Mouse (Mus musculus): ENCODE data around the gene Dok7. TPM values are rescaled to one million over a fixed set of nuclear protein-coding genes. Genes with fewer than 3 reads are reported as not detected.

Gene Dok7
- polyA plus RNA-seq, 1 experiment from 2014 or later: not detected

DNA sequence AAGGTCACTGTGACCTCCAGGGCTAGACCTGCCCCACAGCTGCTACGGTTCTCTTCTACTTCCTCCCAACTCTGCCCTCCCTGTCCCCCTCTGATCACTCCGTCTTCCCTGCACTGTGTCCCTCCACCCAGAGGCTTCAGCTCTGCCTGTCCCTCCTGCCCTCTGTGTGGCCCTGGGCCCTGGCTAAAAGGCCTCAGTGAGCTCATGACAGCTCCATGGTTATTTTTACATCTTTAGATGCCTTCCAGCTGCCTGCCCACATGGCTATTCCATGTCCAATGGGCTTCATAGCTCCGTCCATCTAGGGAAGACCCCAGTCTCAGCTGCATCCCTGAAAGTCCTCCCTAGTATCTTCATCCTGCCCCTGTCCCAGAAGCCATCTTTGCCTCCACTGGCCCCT lies 3.5 kb downstream of the Dok7 start:
- H3K4me1 ChIP-seq: peaks cover 12% of the 10 kb centered on the region
- H3K9ac ChIP-seq: no peak overlapping the region
- no peak overlapping the region for H3K4me3 ChIP-seq
- 38% methylated on average over 3 of the region's 3 CpGs for WGBS (ENCODE audit: insufficient replicate concordance)
- H3K36me3 ChIP-seq: no peaks in the 10 kb centered on the region
- H3K27ac ChIP-seq: no peak overlapping the region
- H3K9me3 ChIP-seq (replicated peaks): no peaks in the 10 kb centered on the region
- no peak for ATAC-seq
- no peak overlapping the region for H3K4me2 ChIP-seq
- H3K27me3 ChIP-seq (replicated peaks): peaks cover 69% of the 10 kb centered on the region

DNA sequence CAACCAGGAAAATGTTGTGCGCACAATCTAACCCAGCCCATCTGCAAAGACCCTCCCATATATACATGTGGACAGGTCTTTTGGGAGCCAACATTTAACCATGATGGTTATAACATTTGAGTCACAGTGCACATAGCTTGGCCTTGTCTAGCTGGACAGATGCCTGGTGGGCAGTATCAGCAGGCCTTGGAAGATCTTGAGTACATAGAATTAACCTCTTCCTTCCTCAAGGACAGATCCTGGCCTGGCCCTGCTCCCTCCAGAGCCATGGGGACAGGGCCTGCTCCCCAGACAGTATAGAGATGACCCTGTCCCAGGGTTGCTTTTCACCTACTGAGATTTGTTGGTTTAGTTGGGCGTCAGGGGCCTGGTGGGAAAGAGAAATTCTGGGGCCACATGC lies 13.3 kb downstream of the Dok7 start:
- Histone ChIP-seq H3K36me3 (no peaks in the 10 kb centered on the region), H3K27ac (no peak overlapping the region), H3K4me1 (no peaks in the 10 kb centered on the region), H3K27me3 (replicated peaks) (peaks cover 12% of the 10 kb centered on the region; the same call in 1 of the 2 replicates), H3K9me3 (replicated peaks) (no peaks in the 10 kb centered on the region), H3K4me3 (no peak overlapping the region), H3K4me2 (no peak overlapping the region), H3K9ac (no peak overlapping the region)
- ATAC-seq: no peak
- WGBS (ENCODE audit: insufficient replicate concordance): 67% methylated on average over 2 of the region's 2 CpGs

DNA sequence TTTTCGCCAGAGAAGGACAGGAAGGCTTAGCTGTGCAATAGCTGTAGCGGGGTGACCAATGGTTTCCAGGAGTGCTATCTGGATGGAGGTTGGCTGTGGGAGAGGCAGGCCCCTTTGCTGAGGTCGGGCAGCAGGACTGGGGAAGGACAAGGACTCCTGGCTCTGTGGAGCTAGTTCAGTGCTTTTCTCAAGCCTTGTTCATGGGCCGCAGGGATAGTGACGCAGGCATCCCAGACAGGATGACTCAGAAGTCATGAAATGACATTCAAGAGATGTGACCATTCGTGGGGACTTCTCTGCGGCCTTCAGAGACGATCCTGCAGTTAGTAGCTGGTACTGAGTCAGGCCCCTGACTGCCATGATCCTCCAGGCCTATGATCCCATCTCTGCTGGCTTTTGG lies 13.7 kb downstream of the Dok7 start:
- no peak overlapping the region for H3K9ac ChIP-seq
- peaks cover 12% of the 10 kb centered on the region; the same call in 1 of the 2 replicates for H3K27me3 ChIP-seq (replicated peaks)
- H3K4me2 ChIP-seq: no peak overlapping the region
- no peaks in the 10 kb centered on the region for H3K9me3 ChIP-seq (replicated peaks)
- no peak overlapping the region for H3K4me3 ChIP-seq
- no peaks in the 10 kb centered on the region for H3K4me1 ChIP-seq
- WGBS (ENCODE audit: insufficient replicate concordance): 66% methylated on average over 8 of the region's 8 CpGs
- no peaks in the 10 kb centered on the region for H3K36me3 ChIP-seq
- H3K27ac ChIP-seq: no peak overlapping the region
- ATAC-seq: no peak

DNA sequence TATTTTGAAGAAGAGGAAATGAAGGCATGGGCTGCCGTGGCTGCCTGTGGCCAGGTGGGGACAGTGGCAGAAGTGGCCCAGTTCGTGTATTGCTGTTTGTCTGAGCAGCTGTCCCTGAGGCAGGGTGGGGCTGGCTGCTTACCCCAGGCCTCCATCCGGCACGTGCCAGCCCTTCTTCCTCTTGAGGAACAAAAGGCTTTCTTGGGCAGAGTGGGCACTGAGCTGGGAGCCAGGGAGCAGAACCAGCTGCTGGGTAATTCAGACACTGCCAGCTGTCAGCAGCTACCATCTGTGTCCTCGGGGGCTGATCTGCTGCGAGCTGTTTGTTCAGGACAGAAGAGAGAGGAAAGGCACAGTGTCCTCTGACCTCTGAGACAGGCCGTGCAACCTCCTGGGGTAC lies 14.4 kb downstream of the Dok7 start:
- 51% methylated on average over 7 of the region's 7 CpGs for WGBS (ENCODE audit: insufficient replicate concordance)
- Histone ChIP-seq H3K27ac (no peak overlapping the region), H3K36me3 (no peaks in the 10 kb centered on the region), H3K27me3 (replicated peaks) (peaks cover 12% of the 10 kb centered on the region; the same call in 1 of the 2 replicates), H3K9me3 (replicated peaks) (no peaks in the 10 kb centered on the region), H3K9ac (no peak overlapping the region), H3K4me2 (no peak overlapping the region), H3K4me3 (no peak overlapping the region), H3K4me1 (no peaks in the 10 kb centered on the region)
- ATAC-seq: no peak

DNA sequence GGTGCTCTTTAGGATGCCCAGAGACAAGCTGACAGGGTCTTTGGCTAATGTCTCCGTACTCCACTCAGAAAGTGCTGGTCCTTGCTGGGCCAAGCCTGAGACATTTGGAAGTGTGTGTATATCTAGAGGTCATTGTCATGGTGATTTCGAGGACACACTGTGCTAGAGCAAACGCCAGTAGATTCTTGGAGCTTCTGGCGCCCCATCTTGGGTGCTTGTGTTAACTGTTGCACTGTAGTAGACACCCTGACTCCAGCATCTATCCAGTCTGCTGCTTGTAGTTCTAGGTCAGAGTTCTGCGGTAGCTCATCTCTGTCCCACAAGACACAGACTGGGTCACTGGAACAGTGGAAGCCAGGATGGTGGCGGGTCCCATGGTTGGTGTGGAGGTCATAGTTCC lies 15.3 kb downstream of the Dok7 start:
- no peaks in the 10 kb centered on the region for H3K36me3 ChIP-seq
- no peak for ATAC-seq
- H3K4me1 ChIP-seq: no peaks in the 10 kb centered on the region
- peaks cover 6% of the 10 kb centered on the region; the same call in 1 of the 2 replicates for H3K27me3 ChIP-seq (replicated peaks)
- H3K4me3 ChIP-seq: no peak overlapping the region
- no peak overlapping the region for H3K27ac ChIP-seq
- H3K4me2 ChIP-seq: no peak overlapping the region
- H3K9me3 ChIP-seq (replicated peaks): no peaks in the 10 kb centered on the region
- 81% methylated on average over 6 of the region's 6 CpGs for WGBS (ENCODE audit: insufficient replicate concordance)
- no peak overlapping the region for H3K9ac ChIP-seq

DNA sequence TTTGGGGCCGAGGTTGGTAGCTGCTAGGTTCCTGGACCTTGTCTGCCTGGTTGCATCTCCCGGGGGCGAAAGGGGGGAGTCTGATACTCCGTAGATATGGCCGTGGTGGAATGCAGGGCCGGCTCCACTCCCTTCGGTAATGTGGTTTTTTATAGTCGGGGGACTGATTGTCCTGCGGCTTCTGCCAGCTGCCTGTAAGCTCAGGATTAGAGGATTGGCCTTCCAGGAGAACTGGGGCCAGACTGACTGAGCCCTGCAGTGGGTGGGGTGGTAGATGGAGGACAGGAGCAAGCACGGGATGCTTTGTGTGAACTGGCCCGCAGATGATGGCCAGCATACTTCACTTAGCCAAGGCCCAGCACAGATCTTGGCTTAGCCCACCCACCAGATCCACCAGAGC lies 16.7 kb downstream of the Dok7 start:
- ATAC-seq: no peak
- 66% methylated on average over 11 of the region's 11 CpGs for WGBS (ENCODE audit: insufficient replicate concordance)

DNA sequence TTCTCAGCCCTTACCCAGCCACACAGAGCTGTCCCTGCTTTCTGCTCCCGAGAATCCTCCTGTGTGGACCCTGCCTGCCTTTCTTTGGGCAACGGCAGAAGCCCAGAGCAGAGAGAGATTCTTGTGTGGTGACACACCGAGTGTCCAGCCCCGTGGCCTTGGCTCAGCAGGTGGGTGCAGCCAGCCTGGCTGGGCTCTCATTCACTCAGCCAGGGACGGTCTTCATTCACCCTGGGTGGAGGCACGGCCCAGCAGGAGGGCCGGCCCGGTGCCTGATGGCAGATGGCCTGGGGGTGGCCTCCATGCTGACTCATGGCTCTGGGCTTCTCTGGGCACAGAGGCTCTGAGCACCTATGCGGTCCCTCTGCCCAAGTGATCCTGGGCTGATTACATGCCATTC lies 17.4 kb downstream of the Dok7 start:
- Histone ChIP-seq H3K27me3 (replicated peaks) (peaks cover 15% of the 10 kb centered on the region), H3K9me3 (replicated peaks) (no peaks in the 10 kb centered on the region), H3K4me2 (no peak overlapping the region), H3K27ac (no peak overlapping the region), H3K36me3 (no peaks in the 10 kb centered on the region), H3K4me3 (no peak overlapping the region), H3K4me1 (no peaks in the 10 kb centered on the region), H3K9ac (no peak overlapping the region)
- WGBS (ENCODE audit: insufficient replicate concordance): 61% methylated on average over 9 of the region's 9 CpGs
- no peak for ATAC-seq

More for the DNA sequence above, 16.7 kb downstream of the Dok7 start:
- Histone ChIP-seq H3K9me3 (replicated peaks) (no peaks in the 10 kb centered on the region), H3K4me1 (no peaks in the 10 kb centered on the region), H3K9ac (no peak overlapping the region), H3K4me3 (no peak overlapping the region), H3K27ac (no peak overlapping the region), H3K27me3 (replicated peaks) (peaks cover 10% of the 10 kb centered on the region), H3K4me2 (no peak overlapping the region), H3K36me3 (no peaks in the 10 kb centered on the region)

DNA sequence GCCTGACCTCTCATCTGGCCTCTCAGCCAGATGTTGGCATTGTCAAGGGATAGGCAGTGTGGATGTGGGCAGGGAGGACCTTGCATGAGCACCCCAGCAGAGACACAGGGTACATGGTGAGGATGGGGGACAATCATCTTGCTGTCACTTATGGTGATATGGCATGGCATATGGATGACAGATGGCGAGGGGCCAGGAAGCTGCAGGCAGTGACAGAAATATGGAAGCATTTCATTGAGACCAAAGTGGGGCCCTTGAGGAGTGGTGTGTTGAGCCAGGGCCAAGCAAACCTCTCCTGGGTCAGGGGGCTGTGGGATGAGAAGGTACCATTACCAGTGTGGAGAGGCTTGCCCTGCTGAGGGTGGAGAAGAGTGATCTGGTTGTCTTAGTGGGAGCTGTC lies 19.8 kb downstream of the Dok7 start:
- Histone ChIP-seq H3K4me1 (no peaks in the 10 kb centered on the region), H3K9me3 (replicated peaks) (no peaks in the 10 kb centered on the region), H3K4me2 (no peak overlapping the region), H3K27ac (no peak overlapping the region), H3K36me3 (no peaks in the 10 kb centered on the region), H3K4me3 (no peak overlapping the region), H3K9ac (no peak overlapping the region), H3K27me3 (replicated peaks) (peaks cover 28% of the 10 kb centered on the region)
- ATAC-seq: no peak
- WGBS (ENCODE audit: insufficient replicate concordance): 67% methylated on average over 1 of the region's 1 CpGs

DNA sequence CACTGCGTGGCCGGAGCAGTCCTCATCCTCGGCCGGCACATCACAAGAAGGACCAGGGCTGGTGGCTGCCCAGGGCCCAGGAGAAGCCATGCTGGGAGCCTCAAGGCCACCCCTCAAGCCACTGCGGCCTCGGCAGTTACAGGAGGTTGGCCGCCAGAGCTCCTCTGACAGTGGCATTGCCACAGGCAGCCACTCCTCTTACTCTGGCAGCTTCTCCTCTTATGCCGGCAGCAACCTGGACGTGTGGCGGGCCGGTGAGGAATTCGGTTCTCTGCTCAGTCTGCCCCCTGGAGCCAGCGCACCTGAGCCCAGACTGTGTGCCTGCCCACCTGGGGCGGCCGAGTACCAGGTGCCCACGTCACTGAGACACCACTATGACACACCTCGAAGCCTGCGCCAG lies 22.5 kb downstream of the Dok7 start:
- no peak overlapping the region for H3K4me3 ChIP-seq

DNA sequence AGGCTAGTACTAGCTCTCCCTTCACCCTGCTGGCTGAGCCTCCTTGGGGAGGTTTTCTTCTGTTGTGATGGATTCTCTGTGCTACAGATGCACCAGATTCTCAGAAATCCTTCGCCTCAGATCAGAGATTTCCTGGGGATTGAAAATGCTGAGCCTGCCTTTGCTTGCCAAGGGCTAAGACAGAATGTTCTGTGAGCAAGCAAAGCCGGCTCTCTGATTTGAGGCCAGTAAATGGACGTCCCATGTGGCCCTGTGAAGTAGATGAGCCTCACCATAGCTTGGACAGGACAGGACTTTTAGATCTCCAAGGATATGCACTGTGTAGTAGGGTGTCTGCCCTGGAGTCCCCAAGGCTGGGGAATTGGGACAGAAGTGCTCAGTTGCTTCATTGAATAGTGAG lies 28.3 kb downstream of the Dok7 start:
- Histone ChIP-seq H3K36me3 (no peaks in the 10 kb centered on the region), H3K27me3 (replicated peaks) (peaks cover 30% of the 10 kb centered on the region), H3K4me3 (no peak overlapping the region), H3K9ac (no peak overlapping the region), H3K27ac (no peak overlapping the region), H3K4me1 (peaks cover 4% of the 10 kb centered on the region; the same call in 1 of the 2 replicates), H3K9me3 (replicated peaks) (no peaks in the 10 kb centered on the region), H3K4me2 (no peak overlapping the region)
- no peak for ATAC-seq
- 57% methylated on average over 3 of the region's 3 CpGs for WGBS (ENCODE audit: insufficient replicate concordance)

More for the DNA sequence above, 22.5 kb downstream of the Dok7 start:
- Histone ChIP-seq H3K9me3 (replicated peaks) (no peaks in the 10 kb centered on the region), H3K27ac (no peak overlapping the region), H3K36me3 (no peaks in the 10 kb centered on the region), H3K4me2 (no peak overlapping the region), H3K4me1 (no peaks in the 10 kb centered on the region), H3K27me3 (replicated peaks) (peaks cover 31% of the 10 kb centered on the region), H3K9ac (no peak overlapping the region)
- ATAC-seq: no peak
- WGBS (ENCODE audit: insufficient replicate concordance): 40% methylated on average over 18 of the region's 18 CpGs

DNA sequence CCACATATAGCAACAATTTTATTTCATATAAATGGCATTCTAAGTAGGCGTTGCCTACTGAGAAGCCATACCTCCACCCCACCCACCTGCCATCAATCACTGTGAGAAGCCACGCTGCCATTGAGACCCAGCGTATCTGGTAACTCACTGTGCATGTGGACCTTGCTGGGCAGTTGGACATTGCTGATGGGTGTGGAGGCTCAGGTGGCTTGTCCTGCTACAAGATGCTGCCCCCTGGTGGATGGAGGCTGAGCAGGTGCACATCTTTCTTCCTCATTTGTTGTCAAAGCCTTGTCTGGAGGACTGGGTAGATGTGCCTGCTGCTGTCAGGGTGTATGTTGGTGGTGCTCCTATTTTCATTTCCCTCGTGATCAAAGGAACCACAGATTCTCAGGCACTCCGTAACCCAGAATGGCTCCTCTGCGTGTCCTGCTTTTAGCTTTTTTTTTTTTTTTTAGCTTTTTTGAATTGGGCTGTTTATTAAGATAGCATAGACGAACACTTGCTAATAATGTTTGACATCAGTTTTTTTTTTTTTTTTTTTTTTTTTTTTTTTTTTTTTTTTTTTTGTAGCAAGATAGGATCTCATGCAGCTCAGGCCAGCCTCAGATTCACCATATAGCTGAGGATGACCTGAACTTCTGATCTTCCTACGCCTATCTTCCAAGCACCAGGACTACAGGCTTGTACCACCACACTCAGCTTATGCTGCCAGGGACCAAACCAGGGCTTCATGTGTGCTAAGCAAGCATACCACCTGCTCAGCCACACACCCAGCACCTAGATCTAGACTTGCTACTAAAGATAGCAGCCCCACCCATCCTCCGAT lies 32.4 kb downstream of the Dok7 start:
- H3K36me3 ChIP-seq: peaks cover 34% of the 10 kb centered on the region
- H3K4me2 ChIP-seq: no peak overlapping the region

DNA sequence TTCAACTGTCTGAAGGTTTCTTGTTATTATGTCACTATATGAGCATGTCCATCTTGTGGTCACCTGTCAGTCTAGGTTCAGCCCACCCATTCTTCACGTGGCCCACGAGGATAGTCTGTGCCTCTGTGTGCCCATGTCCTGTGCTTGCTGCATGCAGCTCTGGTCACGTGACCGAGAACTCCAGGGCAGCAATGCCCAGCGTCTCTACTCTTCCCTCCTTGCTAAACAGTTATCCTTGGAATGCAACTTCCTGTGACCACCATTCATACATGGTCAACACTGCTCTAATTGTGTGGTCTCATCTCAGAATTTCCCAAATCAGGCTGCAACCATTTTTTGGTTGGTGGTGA lies 33.0 kb downstream of the Dok7 start:
- H3K27me3 ChIP-seq (replicated peaks): peaks cover 17% of the 10 kb centered on the region
- 61% methylated on average over 5 of the region's 5 CpGs for WGBS (ENCODE audit: insufficient replicate concordance)
- H3K4me2 ChIP-seq: no peak overlapping the region
- H3K27ac ChIP-seq: no peak overlapping the region
- peaks cover 4% of the 10 kb centered on the region; the same call in 1 of the 2 replicates for H3K4me1 ChIP-seq
- no peak overlapping the region for H3K9ac ChIP-seq
- no peak for ATAC-seq
- H3K9me3 ChIP-seq (replicated peaks): no peaks in the 10 kb centered on the region
- no peak overlapping the region for H3K4me3 ChIP-seq
- H3K36me3 ChIP-seq: peaks cover 38% of the 10 kb centered on the region

More for the DNA sequence above, 32.4 kb downstream of the Dok7 start:
- H3K9ac ChIP-seq: no peak overlapping the region
- H3K4me1 ChIP-seq: peaks cover 4% of the 10 kb centered on the region; the same call in 1 of the 2 replicates
- 55% methylated on average over 9 of the region's 9 CpGs for WGBS (ENCODE audit: insufficient replicate concordance)
- H3K4me3 ChIP-seq: no peak overlapping the region
- no peaks in the 10 kb centered on the region for H3K9me3 ChIP-seq (replicated peaks)
- H3K27ac ChIP-seq: no peak overlapping the region
- ATAC-seq: 0 out of 2 replicates have a peak, but pooled peaks have one; percentile 41
- peaks cover 19% of the 10 kb centered on the region for H3K27me3 ChIP-seq (replicated peaks)

Data from liver, embryonic 12.5 days (tissue).